Mouse (Mus musculus) layer of hippocampus, adult 8-10 months (tissue): ENCODE data around the gene Atrnl1. TPM values are rescaled to one million over a fixed set of nuclear protein-coding genes. Genes with fewer than 3 reads are reported as not detected.
A peak's percentile ranks its signal among the peaks of the same experiment; 100 is the strongest.

ENCODE experiments used
- DNase-seq, 2 experiments: peaks; one replicate each; pipeline ENCODE4 v3.0.0; 2022; ENCODE audit warnings: low spot score in 2 of 2
- total RNA-seq, 4 experiments: library from RNA; stranded (reverse); gene quantifications; 2 replicates each; pipeline ENCODE4 v1.2.4; 2022

The Atrnl1 gene
- total RNA-seq, result 10 to 100 TPM; 60.7 to 70.3 (median 65.2) TPM

DNA sequence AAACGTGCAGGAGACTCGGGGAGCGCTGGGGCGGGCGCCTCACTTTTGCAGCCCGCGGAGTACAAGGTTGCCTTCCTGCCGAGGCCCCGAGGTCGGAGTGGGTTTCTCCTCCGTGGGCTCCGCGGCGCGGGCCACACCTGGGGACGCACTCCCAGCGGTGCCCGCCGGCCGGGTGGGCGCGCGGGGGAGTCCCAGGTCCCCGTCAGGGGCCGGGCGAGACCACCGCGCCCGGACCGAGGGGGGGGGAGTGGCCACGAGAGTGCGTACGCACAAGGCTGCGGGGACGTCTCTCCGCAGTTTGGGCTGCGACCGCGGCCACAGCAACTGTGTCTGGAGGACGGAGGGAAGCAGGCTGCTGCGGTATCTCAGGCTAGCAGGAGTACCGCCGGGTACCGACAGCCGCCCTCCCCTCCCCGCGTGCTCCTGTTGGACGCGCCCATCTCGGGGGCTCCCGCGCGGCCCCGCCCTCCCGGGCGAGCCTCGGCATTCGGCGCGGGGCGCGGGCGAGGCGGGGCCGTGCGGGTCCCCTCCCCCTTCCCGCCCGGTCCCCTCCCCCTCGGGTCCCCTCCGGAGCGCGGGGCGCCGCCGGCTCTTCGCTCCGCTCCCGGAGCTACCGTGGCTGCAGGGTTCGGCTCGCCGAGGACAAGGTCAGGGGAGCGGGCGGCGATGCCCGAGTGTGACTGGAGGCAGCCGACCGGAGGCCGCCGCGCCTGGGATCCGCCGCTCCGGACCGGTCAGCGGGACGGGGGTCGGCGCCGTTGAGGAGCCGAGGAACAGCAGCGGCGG is at the start of gene Atrnl1:
Atrnl1 (plus strand) TSS at position 559 of the 786 bp plus-strand sequence.
- peak; percentile 57 to 81 for DNase-seq

DNA sequence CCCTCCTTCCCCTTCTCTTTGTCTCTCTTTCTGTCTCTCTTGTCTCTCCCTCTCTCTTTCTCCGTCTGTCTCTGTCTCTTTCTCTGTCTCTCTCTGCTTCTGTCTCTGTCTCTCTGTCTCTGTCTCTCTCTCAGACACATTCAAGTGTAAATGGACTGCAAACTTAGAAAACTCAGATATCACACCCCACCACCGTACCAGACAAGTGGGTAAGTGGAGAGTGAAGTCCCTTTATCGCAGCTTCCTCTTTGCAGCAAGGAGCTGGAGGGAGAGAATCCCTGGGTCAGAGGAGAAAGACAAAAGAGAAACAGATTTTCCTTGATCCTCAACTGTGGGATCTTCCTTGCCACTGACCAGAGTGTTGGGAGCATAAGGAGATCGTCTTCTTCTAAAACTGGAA is 49.3 kb upstream of the Atrnl1 start:
- DNase-seq, result no peak

DNA sequence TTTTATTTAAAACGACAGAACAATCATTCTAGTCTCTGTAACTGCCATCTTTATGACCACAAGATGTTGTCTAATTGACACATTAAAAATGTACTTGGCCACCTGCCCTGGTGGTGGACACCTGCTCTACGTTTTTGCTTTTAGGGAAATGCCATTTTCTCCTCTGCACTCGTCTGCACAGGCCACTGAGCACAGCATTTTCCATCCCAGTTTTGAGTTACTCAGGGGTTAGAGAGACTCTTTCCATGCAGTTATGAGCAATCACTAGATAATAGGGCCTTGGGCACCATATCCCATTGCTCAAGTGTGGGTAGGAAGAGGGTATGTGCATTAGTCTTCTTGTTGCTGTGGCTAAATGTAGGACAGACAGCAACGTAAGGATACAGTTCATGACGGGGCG is 41.8 kb upstream of the Atrnl1 start:
- no peak for DNase-seq

DNA sequence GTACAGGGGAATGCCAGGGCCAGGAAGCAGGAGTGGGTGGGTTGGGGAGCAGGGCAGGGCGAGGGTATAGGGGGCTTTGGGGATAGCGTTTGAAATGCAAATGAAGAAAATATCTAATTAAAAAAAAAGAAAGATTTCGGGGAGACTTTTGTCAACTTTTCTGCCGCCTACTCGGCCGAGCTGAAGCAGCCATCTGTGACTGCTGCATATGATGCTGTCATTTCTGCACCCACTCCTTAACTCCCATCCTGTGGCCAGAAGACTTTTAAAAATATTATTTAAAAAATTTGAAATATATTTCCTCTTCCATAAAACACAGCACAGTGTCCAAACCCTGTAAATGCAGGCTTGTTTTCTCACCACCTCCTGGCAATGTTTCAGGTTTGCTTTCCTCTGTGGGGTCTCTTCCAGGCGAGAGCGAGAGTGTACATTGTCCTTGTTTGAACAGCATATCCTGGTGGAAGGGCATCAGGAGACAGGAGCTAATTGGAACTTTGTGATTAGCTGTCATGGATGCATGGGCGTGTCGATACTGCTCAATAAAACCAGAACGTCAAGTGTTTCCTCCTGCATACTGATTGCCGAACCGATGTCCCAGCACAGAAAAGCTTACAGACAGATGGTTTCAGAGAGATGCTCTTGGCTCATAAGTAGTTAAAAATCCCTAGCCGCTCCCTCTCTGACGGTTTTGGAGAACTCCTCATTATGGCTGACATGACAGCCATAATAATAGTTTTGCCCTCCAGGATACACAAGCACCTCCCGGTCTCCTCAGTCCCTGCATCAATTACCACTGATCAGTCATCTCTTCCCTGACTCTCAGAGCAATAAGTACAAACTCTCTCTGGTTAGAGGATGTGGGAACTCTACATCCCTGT is 38.2 kb upstream of the Atrnl1 start:
- peak; percentile 40 to 53 for DNase-seq

DNA sequence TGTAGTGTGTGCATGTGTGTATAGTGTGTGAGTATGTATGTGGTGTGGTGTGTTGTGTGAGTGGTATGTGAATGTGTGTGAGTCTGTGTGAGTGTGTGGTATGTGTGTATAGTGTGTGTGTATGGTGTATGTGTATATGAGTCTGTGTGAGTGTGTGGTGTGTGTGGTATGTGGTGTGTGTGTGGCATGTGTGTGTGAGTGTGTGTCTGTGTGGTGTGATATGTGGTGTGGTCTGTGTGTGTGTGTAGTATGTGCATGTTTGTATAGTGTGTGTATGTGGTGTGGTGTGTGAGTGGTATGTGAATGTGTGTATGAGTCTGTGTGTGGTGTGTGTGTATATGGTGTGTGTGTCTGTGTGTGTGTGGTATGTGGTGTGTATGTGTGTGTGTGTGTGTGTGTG is 37.4 kb upstream of the Atrnl1 start:
- DNase-seq, result no peak

DNA sequence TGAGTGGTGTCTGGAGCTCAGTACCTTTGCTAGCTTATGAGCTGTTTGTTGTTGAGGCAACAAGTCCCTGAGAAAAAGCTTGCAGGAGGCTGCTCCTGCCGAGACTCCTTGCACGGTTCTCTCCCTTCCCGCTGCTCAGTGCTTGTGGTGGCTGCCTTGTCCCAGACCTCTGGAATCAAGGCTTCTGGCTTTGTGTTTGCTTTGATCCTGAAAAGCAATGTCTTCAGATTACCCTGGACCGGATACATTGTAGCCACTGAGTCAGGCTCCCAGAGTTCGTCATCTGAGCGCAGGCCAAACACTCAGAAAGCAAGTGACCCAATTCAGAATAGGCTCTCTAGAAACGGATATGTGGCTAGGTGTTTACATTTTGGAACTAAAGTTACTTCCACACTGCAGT is 35.8 kb upstream of the Atrnl1 start:
- DNase-seq, result no peak

DNA sequence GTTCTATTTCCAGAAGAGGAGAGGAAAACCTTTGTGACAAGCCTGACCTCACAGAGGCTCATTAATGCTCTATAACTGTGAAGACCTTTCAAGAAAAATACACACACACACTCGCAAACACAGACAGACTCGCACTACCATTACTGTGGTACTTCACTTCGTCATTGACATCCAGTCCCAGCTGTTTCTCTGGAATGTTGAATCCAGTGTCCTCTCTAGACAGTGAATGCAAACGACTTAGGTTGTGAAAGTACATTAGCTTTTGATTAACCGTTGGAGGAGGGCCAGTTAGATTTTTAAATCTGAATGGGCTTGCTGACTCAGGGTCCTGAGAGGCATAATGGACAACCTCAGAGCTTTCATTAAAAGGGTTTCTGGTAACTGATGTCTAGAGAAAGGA is 34.0 kb upstream of the Atrnl1 start:
- DNase-seq, result no peak

DNA sequence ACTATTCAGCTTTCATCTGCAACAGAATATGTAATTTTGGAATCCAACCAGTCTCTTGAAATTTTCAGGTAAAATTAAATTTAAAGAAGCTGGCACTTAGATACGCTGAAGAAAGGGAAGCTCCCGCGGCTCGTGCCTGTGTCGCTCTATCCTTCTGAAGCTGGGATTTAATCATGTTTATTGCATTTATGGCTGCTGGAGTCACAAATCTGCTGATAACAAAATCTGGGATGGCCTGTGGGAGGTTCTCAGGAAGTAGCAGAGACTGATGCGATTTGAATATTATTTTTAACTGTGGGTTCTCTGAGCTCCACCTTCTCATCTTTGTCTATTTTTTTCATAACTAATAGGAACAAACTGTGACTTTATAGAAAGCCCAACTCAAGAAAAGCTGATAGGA is 33.6 kb upstream of the Atrnl1 start:
- peak in 1 of 2 experiments; percentile 18 for DNase-seq

DNA sequence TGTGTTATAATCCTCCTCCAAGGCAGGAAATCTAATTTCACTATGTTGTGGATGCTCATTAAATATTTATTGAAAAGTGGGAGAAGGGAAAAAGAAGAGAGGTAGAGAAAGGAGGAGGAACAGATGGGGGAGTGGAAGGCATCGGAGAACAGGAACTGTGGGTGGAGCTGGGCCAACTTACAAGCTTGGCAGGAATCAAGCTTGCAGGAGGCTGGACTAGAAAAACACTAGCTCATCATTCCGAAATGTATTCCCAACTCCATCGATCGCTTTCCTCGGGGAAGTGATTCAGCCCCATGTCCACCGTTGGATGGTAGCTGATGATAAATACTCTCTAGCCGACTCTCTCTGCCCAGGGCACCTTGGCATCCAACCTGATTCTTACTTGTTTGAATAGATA is 29.9 kb upstream of the Atrnl1 start:
- DNase-seq, result peak; percentile 57 to 75

DNA sequence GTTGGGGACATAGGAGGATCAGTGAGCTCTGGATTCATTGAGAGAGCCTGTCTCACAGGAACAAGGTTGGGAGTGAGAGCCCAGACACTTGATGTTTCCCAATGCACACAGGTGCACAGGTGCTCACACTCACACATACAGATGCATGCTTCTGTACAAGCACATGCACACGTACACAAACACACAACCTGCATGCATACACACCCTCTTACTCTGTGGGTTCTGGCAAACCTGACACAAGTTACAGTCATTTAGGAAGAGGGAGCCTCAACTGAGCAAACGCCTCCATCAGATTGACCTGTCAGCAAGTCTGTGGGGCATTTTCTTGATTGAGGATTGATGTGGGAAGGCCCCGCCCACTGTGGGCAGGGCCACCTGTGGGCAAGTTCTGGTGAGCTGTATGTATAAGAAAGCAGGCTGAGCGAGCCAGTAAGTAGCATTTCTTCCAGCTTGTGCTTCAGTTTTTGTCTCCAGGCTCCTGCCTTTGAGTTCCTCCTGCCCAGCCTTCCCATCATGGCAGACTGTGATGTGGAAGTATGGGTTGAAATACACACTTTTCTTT is 25.5 kb upstream of the Atrnl1 start:
- DNase-seq, result no peak

DNA sequence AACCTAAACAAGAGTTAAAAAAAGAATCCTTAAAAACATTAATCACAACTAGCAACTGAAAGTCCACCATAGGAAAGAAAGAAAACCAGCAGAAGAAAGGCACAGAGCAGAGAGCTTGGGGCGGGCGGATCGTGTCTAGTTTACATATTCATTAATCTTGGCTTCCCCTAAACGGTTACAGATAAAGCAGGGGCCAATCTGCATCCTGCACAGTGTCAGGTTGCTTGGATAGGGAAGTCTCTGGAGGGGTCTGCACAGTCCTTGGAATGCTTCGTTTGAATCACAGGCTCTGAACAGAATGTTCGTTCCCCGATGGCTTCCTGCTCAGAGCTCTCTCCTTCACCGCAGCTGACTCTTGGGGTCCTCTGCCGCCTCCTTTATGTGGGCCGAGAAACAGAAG is 24.7 kb upstream of the Atrnl1 start:
- DNase-seq, result no peak

DNA sequence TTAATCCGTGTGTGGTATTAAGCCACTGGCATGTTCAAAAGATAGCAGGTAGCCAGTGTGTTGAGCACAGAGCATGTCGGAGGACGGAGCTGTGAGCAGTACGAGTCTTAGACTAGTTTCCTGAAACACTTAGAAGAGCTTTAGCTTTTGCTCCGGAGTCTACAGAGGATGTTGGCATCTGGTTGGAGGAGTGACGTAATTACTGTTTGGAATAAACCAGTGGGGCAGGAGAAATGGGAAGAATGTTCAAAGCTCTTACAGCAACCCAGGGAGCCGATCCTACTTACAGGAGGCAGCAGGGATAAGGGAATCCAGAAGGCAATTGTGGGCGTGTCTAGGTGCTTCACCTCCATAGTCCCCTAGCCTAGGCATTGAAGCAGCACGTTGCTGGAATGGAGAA is 21.3 kb upstream of the Atrnl1 start:
- no peak for DNase-seq

DNA sequence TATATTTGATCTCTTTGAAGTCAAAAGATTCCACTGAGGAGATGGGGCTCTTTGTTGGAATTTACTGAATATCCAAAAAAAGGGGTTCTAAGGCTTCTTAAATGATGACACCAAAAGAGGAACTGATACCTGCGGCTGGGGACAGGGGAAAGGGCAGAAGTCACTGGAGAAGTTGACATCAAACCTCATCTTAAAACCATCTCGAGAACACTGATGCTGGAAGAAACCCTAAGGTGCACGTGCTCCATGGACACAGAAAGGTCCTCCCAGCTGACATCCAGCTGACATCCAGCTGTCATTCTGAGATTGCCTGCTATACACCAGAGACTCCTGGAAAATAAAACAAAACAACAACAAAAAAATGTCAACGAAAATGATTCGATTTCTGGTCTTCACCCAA is 19.9 kb upstream of the Atrnl1 start:
- DNase-seq, result no peak

DNA sequence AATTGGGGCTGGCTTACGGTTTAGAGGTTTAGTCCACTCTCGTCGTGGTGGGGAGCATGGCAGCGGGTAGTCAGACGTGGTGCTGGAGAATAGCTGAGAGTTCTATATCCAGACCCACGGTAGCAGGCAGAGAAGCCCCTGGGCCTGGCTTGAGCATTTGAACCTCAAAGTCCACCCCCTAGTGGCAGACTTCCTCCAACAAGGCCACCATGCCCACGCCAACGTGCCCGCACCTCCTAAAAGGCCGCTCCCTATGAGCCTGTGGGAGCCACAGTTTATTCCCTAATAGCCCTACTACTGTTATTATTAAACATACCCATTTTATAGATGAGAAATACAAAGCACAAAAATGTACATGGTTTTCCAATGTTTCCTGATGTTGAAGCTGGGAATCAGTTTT is 19.2 kb upstream of the Atrnl1 start:
- DNase-seq, result no peak

DNA sequence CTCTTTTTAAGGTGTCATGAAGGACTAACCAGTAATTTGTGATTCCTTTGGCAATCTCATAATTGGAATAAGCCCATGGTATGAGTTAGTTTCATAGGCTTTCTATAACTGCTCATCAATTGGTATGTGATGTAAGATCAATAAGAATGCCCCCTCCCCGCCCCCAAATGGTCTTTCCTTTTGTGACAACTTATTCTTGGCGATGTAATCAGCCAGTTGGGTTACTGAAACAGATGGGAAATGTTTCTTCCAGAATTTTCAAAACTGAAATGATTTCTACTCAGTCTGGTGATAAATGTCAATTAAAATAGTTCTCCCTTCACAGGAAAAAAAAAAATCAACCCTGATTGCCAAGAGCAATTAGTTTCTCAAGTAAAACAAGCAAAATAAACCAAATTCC is 18.5 kb upstream of the Atrnl1 start:
- no peak for DNase-seq

DNA sequence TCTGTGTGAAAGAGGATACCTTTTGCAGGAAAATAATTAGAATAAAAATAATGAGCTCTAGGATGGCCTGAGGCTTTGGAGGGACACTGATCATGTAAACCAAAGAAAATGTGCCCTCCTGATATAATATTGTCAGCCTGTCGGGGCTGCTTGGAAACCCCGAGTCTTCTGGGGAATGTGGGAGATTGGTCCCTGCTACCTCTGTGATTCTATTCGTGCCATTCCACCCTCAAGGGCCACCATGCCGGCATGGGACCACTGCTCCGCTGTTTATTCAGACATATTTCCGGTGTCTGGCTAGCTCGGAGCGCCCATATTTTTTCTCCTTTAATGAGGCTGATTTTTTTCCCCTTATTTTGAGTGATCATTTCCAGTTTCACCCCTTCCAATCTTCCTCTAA is 11.7 kb upstream of the Atrnl1 start:
- no peak for DNase-seq

DNA sequence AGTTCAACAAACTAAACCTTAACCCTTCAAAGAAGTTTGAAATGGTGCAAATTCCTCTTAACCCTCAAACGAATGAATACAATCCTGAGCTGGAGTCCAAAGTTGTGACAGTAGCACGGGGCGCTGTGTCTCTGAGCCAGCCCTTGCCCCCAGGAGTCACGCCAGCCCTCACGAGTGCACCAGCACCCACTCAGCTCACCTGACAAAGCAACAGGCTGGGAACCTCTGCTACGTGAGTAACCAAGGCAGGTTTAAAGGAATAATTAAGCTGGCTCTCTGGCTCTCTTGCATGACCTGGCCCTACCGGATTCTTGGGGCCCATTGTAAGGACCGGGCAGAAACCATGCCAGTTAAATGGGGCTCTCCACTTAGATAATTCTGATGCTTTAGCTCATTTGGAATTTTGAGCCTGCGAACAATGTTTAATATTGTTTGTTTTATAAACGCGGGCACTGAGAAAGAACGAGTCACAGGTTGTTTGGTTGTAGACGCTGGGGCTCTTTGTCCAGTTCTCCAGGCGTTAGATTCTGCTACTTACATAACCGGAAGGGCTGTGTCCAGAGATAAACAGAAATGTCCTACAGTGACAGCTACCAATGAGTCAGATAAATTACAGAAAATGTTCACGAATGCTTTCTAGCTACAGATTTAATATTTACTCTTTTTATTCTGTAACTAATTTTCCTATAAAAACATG is 10.5 kb upstream of the Atrnl1 start:
- DNase-seq, result no peak

DNA sequence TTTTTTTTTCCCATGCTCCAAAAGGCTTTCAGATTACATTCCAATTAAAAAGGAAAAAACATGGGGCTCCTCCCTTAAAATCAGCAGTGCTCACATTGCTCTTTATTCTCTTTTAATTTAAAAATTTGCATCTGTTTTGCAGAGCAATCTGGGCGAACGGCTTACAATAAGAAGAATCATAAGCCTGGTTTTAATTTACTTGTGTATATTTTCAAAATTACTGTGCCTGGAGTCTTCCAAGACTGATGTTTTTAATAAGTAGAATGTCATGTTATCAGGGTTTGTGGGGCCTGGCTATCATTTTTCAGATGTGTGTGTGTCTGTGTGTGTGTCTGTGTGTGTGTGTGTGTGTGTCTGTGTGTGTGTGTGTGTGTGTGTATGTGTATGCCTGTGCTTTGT is 9.9 kb upstream of the Atrnl1 start:
- DNase-seq, result no peak

DNA sequence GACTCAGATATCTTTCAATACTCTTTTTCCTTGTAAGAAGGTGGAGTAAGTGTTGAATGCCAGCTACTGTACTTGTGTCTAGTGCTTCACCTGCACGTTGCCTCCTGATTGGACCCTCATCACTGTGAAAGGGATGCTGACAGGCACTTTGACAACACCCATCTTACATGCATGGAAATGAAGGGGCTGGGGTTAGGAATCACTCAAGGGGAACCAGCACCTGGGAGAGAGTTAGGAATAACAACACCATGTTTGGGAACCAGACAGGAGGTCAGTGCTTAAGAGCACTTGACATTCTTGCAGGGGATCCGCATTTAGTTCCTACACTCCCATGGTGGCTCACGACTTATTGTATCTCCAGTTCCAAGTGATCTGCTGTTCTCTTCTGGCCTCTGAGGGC is 7.2 kb upstream of the Atrnl1 start:
- DNase-seq, result no peak

DNA sequence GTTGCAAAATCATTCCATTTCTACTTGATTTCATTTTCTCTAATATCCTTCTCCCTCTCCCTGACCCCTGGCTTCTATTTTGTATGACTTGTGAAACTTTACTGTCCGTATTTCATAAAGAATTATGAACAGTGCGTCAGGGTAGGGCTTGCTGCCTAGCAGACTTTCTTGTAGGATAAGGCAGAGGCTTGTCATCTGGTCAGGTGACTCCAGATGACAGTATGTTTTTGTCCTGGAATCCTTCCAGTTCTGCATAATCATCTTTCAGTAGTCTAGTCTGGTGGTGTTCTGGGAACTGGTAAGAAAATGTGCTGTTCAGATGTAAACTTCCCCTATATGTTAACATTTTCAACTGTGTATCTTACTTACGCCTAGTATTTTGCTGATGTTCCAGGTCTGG is 4.9 kb upstream of the Atrnl1 start:
- no peak for DNase-seq

DNA sequence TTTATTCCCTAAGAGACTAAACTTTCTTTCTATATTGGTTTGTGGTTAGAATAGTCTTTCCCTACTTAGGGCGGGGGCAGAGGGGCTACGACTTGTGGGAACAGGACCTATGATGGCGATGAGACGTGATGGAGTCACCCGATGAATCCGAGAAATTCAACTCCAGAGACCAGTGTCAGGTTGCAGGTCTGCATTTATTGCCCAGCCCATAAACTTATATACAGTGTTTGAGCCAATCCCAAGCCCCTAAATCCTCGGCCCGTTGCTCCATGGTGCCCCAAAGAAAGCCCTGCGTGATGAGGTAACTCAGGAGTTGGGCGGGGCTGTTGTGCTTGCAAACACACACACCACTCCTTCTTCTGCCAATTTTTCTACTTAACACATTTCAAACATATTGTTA is 4.5 kb upstream of the Atrnl1 start:
- no peak for DNase-seq
